Mouse (Mus musculus) forelimb bud, embryonic 11.5 days (tissue): ENCODE results near the gene Tmem269.

Experiments used
- DNase-seq: peaks from one replicate; pipeline ENCODE4 v3.0.0-alpha.2; 2012; ENCODE audit warnings: low read depth, low spot score

The Tmem269 gene

DNA sequence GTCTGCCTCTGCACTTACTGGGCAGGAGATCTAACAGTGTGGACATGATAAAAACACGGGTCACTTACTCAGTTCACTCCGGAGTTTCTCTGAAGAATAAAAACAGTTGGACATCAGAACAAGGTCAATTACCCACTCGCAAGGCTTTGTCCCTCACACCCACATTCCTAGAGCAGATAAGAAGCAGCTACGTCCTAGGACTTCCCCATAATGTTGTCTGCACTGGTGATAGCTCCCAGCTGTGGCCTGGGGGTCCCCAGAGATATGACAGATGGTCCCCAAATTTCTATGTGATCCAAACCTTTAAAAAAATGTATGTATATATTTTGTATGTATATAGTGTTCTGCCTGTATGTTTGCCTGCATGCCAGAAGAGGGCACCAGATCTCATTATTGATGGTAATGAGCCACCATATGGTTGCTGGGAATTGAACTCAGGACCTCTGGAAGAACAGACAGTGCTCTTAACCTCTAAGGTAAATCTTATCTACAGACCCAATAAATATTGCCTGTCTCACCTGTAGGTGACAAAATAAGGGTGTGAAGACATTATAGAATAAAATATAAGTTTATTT lies 37.8 kb downstream of the Tmem269 start:
- no peak for DNase-seq

DNA sequence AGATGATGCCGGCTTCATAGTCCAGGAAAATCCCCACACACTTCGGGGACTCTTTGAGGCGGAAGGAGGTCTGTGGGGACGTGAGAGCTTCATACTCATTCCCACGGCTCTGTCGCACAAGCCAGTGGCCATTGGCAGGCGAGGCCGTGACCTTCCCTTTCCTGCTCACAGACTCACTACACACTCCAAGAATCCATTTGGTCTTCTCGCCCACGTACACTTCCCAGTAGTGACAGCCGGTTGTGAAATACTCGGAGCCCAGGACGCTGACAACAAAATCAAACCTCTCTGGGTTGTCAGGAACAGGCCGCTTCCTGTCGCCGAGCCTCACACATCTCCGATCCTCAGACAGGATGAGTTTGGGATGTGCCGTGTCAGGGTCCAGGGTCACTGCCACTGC lies 39.7 kb downstream of the Tmem269 start:
- no peak for DNase-seq

DNA sequence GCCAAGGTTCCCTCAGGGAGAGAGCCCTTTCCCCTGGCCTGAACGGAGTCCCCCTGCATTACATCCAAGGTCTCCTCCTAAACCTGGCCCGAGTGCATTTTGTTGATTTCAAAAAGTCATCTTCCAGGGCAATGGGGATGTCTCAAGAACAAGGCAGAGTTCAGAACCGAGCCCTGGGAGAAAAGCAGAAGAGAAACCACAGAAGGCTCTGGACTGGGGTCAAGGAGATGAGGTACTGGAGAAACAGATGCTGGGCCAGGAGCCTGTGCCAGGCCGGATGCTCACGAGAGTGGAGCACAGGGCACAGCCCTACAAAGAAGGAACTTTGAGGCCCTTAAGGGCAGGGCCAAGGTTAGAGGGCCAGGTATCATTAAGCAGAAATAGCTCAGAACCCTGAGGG lies 40.3 kb downstream of the Tmem269 start:
- DNase-seq: no peak

DNA sequence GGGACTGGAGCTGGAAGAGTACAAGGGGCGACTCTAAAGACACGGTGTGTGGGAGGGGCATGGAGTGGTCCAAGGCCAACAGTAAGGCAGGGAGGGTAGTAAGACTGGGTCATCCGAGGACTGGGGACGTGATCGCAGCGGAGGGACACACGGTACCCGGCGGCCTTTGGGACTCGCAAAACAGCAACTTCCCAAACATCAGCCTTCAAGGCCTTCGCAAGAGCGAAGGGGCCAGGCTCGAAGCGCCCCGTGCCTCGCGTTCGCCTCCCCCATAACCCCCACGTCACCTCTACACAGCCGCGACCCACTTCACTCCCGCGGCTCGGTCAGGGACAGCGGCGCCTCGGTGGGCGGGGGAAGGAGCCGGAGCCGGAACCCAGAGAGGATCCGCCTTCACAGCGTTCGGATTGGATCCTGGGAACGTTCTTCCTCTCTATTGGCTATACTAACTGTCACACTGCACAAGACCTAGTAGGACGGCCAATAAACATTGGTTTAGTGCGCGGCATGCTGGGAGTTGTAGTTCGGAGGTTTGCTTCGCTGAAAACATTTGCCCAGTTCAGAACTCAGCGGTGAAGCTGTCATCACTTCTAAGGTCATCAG lies 44.1 kb downstream of the Tmem269 start, which contains the start of gene Zfp691:
Gene Zfp691, minus strand, starts transcription at position 345 of the 603 bp plus-strand sequence.
- peak; percentile 97 for DNase-seq

DNA sequence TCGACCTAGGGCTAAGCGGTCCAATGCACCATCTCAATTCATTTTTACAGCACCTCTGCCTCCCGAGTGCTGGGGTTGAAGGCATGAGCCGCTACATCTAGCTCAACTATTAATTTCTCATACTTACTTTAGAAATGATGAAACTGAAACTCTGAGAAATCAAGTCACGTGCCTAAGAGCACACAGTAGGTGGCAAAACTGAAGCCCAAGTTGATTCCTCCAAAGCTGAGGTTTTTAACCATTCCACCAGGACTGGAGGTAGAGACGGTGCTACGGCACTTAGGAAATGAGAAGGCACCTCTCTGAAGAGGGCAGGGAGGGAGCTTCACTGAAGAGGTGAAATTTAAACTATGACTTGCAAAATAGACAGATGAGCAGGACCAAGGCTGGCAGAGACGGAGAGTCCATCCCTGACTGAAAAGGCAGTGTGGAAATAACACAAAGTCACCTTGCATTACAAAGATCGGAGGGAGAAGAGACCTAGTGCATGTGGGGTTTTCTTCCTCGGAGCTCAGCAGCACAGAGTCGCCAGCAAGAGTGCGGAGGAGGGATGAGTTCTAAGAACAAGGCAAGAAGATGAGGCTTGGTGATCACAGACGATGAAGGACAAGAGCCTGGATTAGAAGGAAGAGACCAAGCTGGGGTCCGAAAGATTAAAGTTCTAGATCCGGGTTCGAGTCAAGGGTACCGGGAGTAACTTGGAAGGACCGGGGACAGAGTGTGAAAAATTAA lies 44.9 kb downstream of the Tmem269 start:
- DNase-seq: no peak

DNA sequence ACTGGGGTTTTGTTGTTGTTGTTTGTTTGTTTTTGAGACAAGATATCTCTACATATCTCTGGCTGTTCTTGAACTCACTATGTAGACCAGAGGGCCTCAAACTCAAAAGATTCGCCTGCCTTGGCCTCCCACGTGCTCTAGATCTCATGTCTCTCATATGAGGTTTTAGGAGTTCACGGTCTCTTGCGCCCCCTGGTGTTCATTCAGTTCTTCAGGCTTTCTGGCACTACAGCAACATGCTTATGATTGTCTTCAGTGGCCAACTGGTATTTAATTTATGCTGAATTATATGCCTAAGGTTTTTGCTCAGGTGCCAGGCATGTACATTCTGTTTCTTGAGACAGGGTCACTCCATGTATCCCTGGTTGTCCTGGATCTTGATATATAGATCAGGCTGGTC lies 50.4 kb downstream of the Tmem269 start:
- DNase-seq: peak; percentile 77

DNA sequence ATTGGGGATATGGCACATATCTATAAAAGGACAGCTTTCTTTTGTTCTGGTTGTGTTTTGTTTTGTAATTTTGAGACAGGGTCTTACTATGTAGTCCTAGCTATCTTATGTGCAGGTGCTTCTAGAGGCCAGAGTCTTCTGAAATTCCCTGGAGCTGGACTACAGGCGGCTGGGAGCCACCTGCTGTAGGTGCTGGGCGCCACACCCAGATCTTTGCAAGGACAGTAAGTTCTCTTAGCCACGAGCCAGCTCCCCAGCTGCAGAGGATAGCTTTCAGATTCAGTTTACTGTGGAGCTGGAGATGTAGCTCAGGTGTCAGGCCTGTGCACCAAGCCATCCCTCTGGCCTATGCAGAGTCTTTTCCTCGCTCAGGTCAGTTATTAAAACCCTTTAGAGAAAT lies 50.9 kb downstream of the Tmem269 start:
- DNase-seq: no peak

DNA sequence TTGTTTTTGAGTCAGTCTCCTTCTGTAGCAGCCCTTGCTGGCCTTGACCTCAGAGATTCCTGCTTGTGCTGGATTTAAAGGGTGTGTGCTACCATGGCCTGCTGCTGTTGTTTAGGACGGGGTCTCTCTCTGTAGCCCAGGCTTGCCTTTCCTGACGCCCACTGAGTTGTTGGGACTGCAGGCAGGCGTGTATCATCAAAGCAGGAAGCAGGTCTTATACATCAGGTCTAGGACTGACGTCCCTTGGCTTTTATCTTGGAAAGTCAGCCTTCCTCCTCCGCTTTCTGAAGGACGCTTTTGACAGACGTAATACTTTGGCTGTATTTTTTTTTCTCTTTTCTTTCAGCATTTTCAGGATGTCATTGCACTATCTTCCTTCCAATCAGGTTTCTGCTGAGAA lies 52.1 kb downstream of the Tmem269 start:
- DNase-seq: no peak

DNA sequence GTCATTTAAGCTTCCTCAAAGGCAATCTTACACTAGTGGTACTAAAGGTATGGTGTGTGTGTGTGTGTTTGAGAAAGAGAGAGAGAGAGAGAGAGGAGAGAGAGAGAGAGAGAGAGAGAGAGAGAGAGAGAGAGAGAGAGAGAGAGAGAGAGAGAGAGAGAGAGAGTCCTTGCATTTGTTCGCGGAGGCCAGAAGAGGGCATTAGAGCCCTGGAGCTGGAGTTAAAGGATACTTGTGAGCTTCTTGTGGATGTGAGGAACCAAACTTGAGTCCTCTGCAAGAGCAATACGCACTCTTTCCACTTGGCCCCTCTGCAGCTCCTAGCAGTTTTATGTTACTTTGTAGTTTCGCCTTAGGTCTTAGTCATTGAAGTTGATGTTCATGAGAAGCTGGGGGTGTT lies 55.0 kb downstream of the Tmem269 start:
- DNase-seq: no peak

DNA sequence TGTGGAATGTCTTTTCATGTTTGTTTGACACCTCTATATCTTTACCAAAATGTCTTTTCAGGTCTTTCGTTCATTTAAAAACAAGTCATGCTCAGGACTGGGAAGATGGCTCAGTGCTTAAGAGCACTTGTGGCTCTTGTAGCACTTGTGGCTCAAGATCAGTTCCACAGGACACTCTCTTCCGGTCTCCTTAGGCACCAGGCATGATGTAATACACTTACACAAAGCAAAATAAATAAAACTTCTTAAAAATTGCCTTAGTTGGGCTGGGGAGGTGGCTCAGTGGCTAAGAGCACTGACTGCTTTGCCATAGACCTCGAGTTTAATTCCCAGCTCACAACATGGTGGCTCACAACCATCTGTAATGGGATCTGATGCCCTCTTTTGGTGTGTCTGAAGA lies 56.7 kb downstream of the Tmem269 start:
- no peak for DNase-seq

DNA sequence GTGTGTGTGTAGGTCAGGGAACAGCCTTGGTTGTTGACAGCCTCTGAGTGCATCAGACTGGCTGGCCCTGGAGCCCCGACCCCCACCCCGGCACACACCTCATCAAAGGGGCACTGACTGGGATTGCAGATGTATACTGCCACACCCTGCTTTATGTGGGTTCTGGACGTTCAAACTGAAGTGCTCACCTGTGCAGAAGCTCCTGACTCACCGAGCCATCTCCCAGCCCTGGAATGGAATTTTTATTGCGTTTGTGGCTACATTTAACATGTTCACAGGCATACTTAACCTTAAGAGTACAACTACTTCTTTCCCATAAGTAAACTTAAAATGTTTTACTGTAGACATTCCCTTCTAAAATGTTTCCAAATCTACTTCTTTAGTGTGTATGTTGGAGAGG lies 60.1 kb downstream of the Tmem269 start:
- no peak for DNase-seq

DNA sequence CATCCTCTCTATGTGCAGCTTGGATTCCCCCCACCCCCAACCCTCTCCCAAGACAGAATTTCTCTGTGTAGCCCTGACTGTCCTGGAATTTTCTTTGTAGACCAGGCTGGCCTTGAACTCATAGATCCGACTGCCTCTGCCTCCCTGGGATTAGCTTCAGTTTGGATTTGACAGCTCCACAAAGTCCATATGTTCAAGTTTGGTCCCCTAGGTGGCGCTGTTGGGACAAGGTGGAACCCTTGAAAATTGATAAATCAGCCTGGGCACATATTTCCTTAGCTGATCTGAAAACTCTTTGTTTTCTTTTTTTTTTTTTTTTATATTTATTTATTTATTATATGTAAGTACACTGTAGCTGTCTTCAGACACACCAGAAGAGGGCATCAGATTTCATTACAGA lies 60.8 kb downstream of the Tmem269 start:
- peak; percentile 46 for DNase-seq
